Mouse (Mus musculus): ENCODE measurements around the gene 1700123O20Rik.
A peak's percentile ranks its signal among the peaks of the same experiment; 100 is the strongest.

1700123O20Rik gene

DNA sequence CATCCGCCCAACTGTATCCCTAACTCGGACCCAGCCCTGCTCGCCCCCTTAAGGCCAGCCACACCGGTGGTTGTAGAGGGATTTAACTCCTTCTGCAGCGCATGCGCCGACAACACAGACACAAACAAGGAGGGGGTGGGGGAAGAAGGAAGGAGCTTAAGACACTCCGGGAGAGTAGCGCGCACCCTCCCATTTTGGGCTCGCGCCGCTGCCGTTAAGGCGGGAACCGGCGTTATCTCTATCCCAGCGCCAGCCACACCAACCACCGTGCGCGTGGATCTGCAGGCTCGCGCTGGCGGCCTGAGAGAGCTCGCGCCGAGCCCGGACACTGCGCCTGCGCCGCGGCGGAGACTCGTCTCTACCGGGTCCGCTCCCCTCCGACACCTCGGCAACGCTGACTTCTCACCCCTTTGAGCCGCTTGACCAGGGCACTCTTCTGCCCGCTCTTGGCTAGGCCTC, at the start of gene 1700123O20Rik:
Gene 1700123O20Rik (plus strand): TSS at position 154 of the 459 bp plus-strand sequence.
- peak; percentile 84 to 88 for DNase-seq

DNA sequence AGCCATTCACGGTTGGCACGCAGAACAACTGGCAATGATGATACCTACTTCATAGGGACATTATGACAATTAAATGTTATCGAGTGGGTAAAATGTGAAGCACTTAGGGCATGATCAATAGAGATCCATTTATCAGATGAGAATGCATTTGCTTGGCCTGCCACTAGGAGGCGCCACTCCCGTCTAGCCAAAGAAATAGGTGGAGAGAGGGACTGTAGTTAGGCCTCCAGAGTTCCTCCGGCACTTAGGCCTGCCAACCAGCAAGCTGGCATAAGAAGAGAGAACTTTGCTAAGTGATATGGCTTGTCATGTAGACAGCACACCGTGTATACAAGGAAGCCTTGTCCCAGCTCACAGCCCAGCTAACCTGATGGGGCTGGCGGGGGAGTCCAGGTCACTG, 49.1 kb upstream of the 1700123O20Rik start:
- DNase-seq = peak; percentile 38 to 58

DNA sequence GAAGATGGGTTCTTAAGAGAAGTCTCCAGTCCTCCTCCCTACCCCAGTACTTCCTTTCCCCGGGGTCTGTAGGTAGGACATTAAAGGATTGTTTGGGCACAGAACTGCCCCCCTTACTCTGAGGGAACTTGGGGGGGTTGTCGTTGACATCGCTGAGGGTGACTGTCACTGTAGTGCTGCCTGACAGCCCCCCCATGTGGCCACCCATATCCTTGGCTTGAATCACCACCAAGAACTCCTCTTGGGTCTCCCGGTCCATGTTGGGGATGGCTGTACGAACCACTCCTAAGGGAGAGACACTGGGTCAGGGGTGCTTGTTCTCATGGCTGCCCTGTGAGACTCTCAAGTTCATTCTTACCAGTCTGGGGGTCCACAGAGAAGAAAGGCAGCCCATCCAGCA, 47.8 kb upstream of the 1700123O20Rik start:
- no peak for DNase-seq

DNA sequence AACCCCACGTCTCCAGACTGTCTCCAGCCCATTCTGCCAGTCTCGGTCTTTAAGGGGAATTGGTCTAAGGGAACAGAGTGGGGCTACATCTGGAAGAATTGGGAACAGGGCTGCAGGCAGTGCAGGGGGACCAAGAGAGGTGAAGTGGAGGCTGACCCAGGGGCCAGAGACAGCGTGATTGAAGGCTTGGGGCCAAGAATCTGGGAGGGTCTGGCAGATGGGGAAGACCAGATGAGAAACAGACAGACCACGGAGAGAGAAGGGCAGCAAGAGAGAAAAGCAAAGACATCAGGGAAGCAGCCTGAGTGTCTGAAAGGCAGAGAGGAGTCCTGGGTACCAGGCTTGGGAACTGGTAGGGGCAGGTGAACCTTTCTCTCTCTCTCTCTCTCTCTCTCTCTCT, 45.9 kb upstream of the 1700123O20Rik start:
- no peak for DNase-seq

DNA sequence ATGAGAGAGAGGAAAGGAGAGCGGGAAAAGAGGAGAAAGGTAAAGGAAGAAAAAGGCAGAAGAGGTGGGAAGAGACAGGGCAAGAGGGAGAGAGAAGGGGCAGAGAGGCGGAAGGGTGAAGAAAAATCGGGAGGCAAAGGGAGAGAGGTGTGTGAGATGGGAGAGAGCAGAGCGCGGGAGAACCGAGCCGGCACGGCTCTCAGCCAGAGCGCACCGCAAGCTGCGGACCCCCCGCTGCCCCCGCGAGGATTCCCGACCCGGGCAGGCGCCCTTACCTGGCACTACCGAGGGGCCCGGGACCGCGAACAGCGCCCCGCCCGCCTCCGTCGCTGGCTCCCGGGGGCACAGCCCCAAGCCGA, 45.1 kb upstream of the 1700123O20Rik start, which contains the start of gene Gm17606:
Gene Gm17606 (plus strand): TSS at position 7 of the 359 bp plus-strand sequence.
- DNase-seq = no peak

DNA sequence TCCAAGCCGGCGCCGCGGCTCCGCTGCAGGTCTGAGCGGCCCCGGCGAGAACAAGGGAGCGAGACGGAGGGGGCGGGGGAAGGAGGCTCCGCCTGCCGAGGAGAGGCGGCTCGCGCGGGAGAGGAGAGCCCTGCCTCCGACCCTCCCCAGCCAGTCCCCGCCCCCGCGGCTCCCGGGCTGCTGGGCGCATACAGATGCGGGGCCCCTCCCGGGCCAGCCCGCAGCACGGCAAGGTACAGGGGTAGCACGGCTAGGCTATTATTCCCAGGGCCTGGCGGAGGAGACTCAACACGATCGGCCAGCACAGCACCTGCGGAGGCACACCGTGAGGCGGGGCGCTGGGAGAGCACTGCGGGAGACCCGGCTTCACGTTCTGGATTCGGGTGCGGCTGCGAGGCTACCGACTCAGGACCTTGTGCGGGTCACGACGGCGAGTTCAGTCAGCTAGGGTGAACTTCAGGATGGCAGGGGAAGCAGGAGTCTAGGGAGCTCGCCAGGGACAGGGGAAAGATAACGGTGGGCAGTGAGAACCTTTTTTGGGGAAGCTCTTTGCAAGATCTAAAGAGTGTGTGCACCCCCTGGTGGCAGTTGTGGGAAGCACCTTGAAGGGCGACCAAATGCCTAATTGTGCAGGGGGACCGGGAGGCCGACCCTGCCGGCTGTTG, 44.6 kb upstream of the 1700123O20Rik start, which contains the start of gene Cdh24:
Gene Cdh24 (minus strand): TSS at position 60 of the 665 bp plus-strand sequence.
- DNase-seq = peak; percentile 92 to 93

DNA sequence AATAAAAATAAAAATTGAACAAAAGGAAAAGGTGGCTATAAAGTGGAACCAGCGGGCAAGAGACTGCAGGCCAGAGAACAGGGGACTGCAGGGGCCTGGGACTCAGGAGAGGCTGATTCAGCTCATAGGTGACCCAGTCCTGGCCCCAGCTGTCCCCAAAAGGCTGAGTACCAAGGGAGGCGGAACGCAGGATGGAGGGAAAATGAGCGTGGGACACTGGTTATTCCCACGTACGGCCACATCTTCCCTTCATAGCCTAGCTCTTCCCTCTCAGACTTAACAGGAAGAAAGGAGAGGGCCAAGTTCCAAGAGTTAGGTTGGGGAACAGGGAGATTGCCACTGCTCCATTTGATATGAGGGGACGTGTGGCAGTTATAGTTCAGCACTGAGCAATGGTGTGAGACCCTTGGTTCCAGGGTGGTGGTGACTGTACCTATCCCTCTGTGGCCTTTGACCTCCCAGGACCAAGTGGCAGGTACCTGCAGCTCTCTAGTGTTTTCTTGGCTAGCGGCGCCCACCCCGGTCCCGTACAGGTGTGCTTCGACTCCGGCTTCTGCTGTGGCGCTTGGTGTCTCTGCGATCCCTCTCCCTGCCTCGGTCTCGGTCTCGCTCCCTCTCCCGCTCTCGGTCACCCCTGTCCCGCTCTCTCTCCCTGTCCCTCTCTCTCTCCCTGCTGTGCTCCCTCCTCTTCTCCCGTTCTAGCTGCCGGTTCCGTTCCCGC, 43.6 kb upstream of the 1700123O20Rik start:
- peak in 1 of 2 experiments; percentile 31 for DNase-seq

GRCm38 (mm10) chr14:54643011-54643410, 43.0 kb upstream of the 1700123O20Rik start:
- no peak for DNase-seq

DNA sequence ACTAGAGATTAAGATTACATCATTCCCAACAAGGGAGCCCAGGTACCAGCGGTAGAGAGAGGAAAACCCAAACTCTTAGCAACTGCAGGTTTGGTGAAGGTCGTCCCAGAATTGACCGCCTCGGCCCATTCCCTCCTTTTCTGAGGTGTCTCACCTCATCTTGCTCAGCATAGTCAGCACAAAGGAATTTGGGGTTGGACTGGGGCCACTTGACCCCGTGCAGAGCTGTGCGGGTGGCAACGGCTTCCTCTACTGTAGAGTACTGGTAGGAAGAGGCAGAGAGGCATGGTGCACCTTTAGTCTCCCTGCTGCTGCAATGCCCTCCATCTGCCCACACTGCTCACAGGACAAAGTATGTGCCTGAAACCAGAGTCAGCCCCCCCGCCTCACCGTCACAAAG, 41.7 kb upstream of the 1700123O20Rik start:
- DNase-seq = peak in 1 of 2 experiments; percentile 37

DNA sequence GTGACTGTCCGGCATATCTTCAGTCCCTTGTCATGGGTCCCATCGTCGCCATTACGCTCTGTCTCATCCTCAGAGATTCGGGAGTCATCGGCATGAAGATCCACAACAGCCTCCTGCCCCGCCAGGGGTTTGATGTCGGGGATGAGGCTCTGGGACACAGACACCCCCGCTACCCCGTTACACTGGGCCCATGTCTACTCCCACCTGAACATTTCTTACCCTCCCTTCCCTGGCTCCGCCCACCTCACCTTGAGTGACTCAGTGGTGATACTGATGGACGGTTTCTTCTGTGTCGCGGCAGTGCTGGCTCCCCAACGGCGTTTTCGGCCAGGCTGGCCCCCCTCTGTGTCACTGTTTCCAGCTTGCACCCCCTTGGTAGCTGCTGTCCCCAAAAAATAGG, 39.6 kb upstream of the 1700123O20Rik start:
- DNase-seq = peak in 1 of 2 experiments; percentile 23

- DNase-seq = peak in 1 of 2 experiments; percentile 44
These were observed 38.9 kb upstream of the 1700123O20Rik start for GRCm38 (mm10) chr14:54646898-54647636.

GRCm38 (mm10) chr14:54647900-54648299, 38.1 kb upstream of the 1700123O20Rik start:
- no peak for DNase-seq

DNA sequence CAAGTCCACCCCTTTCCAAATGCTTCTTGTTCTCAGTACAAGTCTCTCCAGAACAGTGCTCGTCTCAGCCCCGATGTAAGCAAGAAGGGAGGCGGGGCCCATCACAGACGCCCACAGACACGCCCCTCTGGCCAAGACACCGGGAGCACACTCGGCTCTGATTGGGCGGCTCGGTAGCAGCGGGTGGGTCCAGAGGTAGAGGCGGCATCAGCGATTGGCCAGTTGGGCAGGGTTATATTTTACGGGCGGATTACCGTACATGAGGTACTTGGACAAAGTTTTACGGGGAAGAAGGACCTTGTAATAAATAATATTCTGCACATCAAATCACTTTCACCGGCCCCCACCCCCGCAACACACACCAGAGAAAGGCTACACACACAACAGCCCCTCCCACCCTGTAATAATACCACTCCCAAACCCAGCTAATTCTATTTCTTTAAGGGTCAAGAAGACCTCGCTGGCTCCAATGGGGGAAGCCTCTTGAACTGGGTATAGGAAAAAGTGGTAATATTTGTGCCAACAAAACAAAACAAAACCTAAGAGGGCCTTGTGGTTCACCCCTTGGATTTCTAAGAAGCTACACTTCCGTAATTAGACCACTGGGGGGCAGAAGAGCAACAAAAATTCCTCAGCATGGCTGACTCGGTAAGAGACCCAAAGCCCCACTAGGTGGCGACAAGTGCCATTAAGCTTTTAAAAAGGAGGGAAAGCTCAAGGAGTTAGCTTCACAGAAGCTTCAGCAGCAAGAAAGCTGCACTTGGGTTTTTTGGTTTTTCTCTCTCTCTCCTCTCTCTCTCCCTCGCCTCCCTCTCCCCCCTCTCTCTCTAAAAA, 35.2 kb upstream of the 1700123O20Rik start:
- DNase-seq = peak; percentile 69 to 89

- DNase-seq = no peak
These were observed 34.5 kb upstream of the 1700123O20Rik start for GRCm38 (mm10) chr14:54651556-54651955.

DNA sequence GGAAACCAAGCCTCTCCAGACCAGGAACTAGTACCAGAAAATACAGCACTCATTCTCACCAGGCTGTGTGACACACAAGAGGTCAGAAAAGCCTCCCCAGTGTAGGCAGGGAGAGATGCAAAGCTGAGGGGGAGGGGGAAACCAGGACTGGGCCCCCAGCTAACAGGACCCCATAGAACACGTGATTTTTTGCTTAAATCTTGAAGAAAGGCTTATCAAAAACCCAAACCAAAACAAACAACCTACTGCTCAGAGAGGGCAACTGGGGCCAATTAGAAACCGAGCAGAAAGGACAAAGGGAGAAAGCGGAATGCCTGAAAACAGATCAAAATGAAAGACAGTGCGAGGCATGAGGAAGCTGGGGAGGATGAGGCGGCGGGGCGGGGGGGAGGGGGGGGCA, 33.2 kb upstream of the 1700123O20Rik start:
- DNase-seq = no peak

DNA sequence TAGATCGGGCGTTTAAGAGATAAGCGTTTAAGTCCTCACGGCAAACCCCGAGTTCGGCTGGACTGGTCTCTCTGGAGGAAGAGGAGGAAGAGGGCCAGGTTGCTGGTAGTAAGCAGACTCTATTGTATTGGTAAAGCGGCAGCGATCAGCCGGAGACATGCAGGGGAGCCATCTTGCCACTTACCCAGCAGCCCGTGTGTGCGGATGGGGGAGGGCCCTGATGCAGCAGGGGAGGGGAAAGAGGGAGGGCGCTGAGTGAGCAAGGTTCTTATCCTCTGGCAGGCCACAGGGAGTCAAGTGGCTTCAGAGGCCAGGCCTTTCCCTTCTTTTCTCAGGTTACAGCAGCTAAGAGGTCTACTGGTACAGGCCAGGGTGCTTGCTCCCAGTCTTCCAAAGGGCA, 32.5 kb upstream of the 1700123O20Rik start:
- peak; percentile 87 to 90 for DNase-seq

DNA sequence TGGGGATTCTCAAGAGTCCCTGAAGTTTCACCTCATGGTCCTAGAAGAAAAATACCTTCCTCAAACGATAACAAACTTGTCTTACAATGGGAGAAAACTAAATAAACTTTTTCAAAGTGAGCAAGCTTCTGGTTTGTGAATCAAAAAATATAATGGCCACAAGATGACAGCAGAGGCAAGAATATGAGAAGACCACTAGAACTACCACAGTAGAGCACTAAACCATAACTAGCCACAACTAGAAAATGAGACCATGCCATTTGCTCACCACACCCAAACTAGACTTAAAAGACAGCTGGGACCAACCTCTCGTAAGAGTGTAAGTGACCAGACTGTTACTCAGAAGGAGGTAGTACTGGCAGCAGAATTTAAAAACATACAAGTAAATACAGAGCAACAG, 26.0 kb upstream of the 1700123O20Rik start:
- DNase-seq = no peak

DNA sequence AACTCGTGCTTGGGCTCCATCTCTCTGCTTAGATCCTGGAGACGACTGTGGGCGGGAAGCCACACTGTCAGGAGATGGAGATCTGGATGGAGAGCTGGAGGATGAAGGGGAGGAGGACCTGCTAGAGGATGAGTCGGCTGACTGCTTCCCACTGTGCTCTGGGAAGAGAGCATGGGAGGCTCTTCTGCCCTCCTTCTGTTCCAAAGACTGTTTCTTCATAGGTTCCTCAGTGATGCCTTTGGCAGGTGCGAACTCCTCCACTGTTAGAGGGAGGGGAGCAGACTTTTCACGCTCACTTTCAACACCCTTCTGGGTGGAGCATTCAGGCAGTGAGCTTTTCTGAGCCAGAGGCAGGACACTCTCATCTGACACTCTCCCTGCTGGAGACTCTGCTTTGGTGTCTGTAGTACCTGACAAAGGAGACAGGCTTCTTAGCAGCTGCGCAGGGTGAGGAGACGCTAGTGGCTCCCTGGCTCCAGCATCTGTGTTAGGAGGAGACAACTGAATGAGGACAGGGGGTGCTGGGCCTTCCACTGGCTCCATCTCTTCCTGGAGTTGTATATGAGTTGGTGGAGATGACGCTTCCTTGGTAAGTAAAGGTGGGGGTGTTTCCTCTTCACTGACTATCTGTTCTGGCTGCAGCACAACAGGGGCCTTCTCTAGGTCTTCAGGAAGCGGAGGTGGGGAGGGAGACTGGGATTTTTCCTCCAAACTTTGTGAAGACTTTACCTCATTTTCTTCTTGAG, 21.4 kb upstream of the 1700123O20Rik start:
- DNase-seq = no peak

GRCm38 (mm10) chr14:54669381-54669780, 16.6 kb upstream of the 1700123O20Rik start:
- peak; percentile 39 to 67 for DNase-seq

- peak; percentile 15 to 50 for DNase-seq
These were observed 11.7 kb upstream of the 1700123O20Rik start for GRCm38 (mm10) chr14:54674317-54674716.

GRCm38 (mm10) chr14:54676290-54676689, 9.7 kb upstream of the 1700123O20Rik start:
- DNase-seq = no peak
